Mouse (Mus musculus) adrenal gland, postnatal 25 days (tissue): ENCODE measurements around the gene Zbtb18. TPM values are rescaled to one million over a fixed set of nuclear protein-coding genes. Genes with fewer than 3 reads are reported as not detected.

Source experiments
- DNase-seq: peaks from one replicate; pipeline ENCODE4 v3.0.0; 2021; ENCODE audit warnings: mixed read lengths
- total RNA-seq: library from RNA; stranded (reverse); gene quantifications from 2 replicates; pipeline ENCODE4 v1.2.3, GENCODE M21; 2021

Zbtb18 gene
- total RNA-seq, 1 experiment from 2014 or later = 25.8 TPM

DNA sequence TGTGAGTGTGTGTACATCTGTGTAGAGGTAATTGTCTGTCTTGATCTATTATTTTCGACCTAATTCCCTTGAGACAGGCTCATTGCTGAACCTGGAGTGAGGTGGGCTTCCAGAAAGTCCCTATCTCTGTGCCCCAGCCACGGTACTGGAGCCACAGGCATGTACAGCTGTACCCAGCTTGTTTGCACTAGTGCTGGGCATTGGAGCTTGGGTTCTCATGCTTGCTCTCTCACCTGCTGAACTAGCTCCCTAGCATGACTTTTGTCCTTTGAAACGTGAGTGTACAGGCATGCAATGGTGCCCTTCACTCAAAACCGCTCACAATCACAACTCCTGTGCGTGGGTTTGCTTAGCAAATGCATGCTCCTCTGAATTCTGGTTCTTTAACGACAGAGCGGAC, 42.1 kb downstream of the Zbtb18 start:
- DNase-seq = no peak

DNA sequence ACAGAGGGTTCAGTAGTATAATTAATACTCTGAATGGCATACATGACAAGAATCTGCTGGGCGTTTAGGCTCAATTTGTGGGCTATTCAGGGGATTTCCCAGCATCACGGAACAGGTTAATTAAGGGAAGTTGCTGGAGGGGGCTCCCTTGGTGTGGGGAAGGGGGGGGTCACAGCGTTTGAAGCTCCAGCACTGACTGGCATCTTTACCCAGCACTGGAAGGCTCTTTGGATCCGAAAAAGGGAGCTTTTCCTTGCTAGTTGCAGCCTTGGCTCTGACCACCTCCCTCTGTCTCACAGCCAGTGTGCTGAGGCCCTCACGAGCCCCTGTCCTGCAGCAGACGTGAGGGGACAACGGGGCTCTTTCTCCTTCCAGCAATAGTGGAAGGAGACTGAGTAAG, 42.5 kb downstream of the Zbtb18 start:
- no peak for DNase-seq

DNA sequence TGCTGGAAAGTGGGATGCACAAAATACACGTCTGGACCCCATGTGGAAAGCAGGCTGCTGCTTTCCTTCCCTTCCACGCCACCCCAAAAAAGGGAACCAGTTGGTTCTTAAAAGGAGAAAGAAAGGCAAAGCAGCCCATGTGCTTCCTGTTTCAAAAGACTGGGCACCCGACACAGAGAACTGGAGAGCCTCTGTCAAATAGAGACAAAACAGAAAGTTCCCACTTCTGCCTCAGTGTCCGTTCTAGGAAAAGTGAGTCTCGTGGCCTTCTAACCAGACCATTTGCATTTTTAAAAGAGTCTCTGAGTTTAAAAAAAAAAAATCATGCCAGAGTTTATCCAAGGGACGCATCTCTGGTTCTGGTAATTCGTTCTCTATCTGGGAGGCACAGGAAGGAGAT, 47.7 kb downstream of the Zbtb18 start:
- DNase-seq = no peak

DNA sequence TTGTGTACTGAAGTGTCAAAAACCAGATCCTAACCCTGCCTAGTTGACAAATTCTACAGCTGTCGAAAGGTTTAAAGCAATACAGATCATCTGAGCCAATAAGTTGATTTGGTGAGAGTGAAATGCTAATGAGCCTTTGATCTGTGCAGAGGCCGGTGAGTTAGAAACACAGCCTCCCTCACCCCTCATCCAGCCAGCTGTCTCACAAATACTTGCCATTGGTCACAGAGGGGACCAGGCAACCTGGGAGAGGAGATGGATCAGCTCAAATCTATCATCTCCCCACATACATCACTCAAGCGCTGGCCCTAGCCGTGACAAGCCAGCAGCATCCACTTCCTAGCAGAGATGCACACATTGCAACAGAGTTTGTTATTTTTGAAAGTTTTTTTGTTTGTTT, 48.7 kb downstream of the Zbtb18 start:
- no peak for DNase-seq

DNA sequence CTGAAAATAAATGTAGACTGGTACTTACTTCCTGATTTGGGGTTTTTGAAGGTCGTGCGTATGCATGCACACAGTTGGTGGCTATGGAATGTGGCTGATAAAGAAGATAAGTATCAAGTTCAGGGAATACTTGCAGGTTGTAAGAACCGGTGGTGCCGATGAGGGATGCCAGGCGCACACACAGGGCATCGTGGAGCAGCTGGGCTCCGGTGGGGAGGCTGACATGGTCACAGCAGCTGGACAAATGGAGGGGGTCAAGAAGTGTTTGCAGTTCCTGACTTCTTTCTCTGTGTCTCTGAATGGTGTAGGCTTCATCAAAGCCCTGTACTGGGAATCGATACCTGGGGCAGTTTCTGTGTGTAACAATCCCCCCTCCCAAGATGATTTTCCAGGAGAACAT, 49.1 kb downstream of the Zbtb18 start:
- no peak for DNase-seq

DNA sequence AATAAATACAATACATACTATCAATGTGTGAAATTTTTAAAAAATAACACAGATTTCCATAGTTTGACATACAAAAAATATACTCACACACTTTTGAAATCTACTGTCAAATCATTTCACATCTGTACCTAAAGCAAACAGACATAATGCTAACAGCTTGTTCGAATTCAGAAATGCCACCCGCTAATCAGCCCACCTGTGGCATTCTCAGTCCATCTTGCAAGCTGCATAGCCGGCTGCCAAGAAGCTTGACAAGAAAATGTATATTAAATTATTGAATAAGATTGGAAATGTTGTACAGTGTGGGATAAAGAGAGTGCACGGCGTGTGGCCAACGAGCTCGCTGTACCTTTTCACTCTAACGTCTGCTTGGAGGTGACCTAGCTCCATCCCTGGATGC, 52.2 kb downstream of the Zbtb18 start:
- DNase-seq = no peak

DNA sequence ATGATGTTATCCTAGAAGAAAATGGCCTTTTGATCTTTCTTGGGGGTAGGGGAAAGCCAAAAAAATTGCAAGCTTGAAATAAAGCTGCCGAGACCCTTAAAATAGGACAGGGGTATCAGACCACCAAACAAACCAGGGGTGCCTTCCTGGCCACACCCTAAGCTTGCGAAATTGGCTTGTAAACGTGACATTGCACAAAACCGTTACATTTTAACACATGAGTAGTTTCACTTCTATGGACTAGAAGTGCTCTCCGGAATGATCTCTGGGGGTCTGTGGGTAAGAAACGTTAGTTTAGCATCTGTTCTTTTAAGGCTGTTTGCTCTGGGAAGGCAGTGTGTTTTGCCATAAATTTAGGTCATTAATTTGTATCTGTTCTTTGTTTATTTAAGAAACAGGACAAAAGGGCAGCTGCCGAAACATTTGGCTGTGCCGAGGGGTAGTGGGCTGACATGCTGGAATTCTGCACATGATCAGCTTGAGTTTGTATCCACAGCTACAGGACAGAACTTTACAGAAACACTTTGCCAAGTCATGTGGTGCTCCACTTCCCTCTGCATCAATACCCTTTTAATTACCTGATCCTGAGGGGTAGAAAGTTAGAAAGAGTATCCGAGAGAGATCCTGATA, 52.9 kb downstream of the Zbtb18 start:
- no peak for DNase-seq

Other genes with a start within 250 kb of the Zbtb18 start
- gene Akt3, start 184.1 kb upstream of the Zbtb18 start, total RNA-seq = 20.7 and 33.5 TPM in 2 replicates